8 mouse cellular contexts compared by ENCODE assay signal in the genomic region with DNA sequence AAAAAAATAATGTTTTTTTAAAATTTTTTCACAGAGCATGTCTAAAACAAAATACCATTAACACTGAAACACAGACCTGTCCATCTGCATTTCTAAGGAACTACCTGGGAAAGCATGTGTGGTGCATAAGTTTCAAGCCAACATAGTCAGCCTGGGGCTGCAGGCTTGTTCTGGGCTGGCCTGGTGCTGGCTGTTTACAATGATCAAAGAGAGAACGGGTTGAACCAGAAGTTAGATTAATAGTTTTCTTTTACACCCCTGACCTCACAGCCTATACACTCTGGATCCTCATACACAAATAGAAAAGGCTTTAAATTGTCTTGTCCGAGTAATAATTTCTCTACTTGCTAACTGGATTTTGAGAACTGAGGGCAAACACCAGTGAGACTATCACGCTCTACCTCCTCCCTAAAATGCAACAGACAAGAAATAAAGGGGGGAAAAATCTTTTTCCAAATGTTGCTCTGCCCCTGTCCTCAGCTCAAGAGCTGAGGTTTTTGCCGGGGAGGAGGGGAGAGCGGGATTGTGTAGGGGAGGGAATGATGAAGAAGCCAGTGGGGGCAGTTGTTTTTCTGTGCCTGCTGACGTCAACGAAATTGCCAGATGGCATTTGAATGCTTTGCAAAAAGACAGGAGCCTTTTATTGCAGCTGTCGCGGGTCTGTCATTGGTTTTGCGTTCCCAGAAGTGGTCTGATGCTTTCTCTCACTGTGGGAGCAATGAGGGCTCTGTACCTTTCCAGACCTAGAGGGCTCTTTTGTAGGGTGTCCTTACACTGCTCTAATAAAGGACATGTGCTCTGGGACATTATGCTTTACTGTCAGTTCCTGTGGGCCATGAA.
DNase-seq lines count a peak whose midpoint lies in the region; ATAC-seq lines count a peak whose summit lies in the region.

No protein-coding gene starts in this region.

- no peak overlapping the region for H3K9ac ChIP-seq in neural tube, embryonic 14.5 days (replicated peaks; ENCODE audit: low read depth, low read length)

- H3K36me3 ChIP-seq in neural tube, embryonic 14.5 days (ENCODE audit: control insufficient read depth, insufficient read depth, low read length): no peaks in the 10 kb centered on the region

- H3K27me3 ChIP-seq in neural tube, embryonic 14.5 days (ENCODE audit: control insufficient read depth, insufficient read depth, low read length): no peaks in the 10 kb centered on the region

- peak; percentile 20 for DNase-seq in adrenal gland, adult 2 months
- no peak for DNase-seq in adrenal gland, postnatal 36 days
- peak; percentile 72 for DNase-seq in MN1 (ENCODE audit: low spot score)
- peak; percentile 26 to 42 for DNase-seq in left cerebral cortex, adult 18-20 months (ENCODE audit: low spot score in 2 of 2)
- DNase-seq in spleen, postnatal 10 days (ENCODE audit: low spot score in 2 of 2): no peak
- no peak for DNase-seq in urinary bladder, adult 2 months (ENCODE audit: low spot score)

- 0 out of 2 replicates have a peak, but pooled peaks cover 2% of the 10 kb centered on the region for H3K9me3 ChIP-seq in neural tube, embryonic 14.5 days (ENCODE audit: control insufficient read depth, low read length)

- H3K4me2 ChIP-seq in neural tube, embryonic 14.5 days (ENCODE audit: low read depth, low read length): no peak overlapping the region

- no peak overlapping the region for H3K4me3 ChIP-seq in neural tube, embryonic 14.5 days (ENCODE audit: low read depth, low read length)

- whole genome bisulfite sequencing in neural tube, embryonic 14.5 days: 16% methylated on average over 10 of the region's 10 CpGs

- H3K4me1 ChIP-seq in neural tube, embryonic 14.5 days (ENCODE audit: control insufficient read depth, insufficient read depth, low read length): peaks cover 10% of the 10 kb centered on the region

- ATAC-seq in frontal cortex, adult (ENCODE audit: low TSS enrichment): peak; percentile 94
- ATAC-seq in neural tube, embryonic 14.5 days (ENCODE audit: low read depth): peak; percentile 85

- peak overlapping the region; percentile 64; the same call in 1 of the 2 replicates for H3K27ac ChIP-seq in neural tube, embryonic 14.5 days (ENCODE audit: low read depth, low read length)

Comparison
In these comparisons a context has a peak if more than half of its experiments do, and no peak if none do; other contexts are left out.
1. DNase-seq: peak in adrenal gland, adult 2 months (single experiment), MN1 (single experiment) and left cerebral cortex, adult 18-20 months (2 of 2); none in adrenal gland, postnatal 36 days (0 of 2), spleen, postnatal 10 days (0 of 2) and urinary bladder, adult 2 months (single experiment).